Mouse (Mus musculus) 416B (cell line): Measurements from ENCODE around the gene Zfp61.

Experiments used
- DNase-seq: peaks from one replicate; pipeline ENCODE4 v3.0.0; 2011; ENCODE audit warnings: low read depth

Zfp61 gene

GRCm38 (mm10) chr7:24300771-24301282 lies at the start of gene Zfp61:
Gene Zfp61, minus strand, starts transcription at chr7:24301232.
- peak; percentile 34 for DNase-seq

- DNase-seq: no peak
Measured at GRCm38 (mm10) chr7:24348896-24349295, 47.9 kb upstream of the Zfp61 start, which contains the start of gene Lypd5. Gene Lypd5, plus strand, starts transcription at chr7:24349196.

- DNase-seq: no peak
Measured at GRCm38 (mm10) chr7:24346444-24346843, 45.4 kb upstream of the Zfp61 start.

GRCm38 (mm10) chr7:24343701-24344272 lies 42.8 kb upstream of the Zfp61 start:
- no peak for DNase-seq

GRCm38 (mm10) chr7:24338241-24338640 lies 37.2 kb upstream of the Zfp61 start:
- DNase-seq: peak; percentile 27

- peak; percentile 86 for DNase-seq
Measured at GRCm38 (mm10) chr7:24335699-24336309, 34.8 kb upstream of the Zfp61 start.

- no peak for DNase-seq
Measured at GRCm38 (mm10) chr7:24333304-24333986, 32.4 kb upstream of the Zfp61 start, which contains the start of gene Tescl. Gene Tescl, minus strand, starts transcription at chr7:24333936.

GRCm38 (mm10) chr7:24327281-24327975 lies 26.4 kb upstream of the Zfp61 start:
- DNase-seq: no peak

GRCm38 (mm10) chr7:24326273-24327135 lies 25.5 kb upstream of the Zfp61 start:
- DNase-seq: no peak

GRCm38 (mm10) chr7:24325675-24326128 lies 24.7 kb upstream of the Zfp61 start:
- no peak for DNase-seq

GRCm38 (mm10) chr7:24325197-24325596 lies 24.2 kb upstream of the Zfp61 start:
- no peak for DNase-seq

- peak; percentile 36 for DNase-seq
Measured at GRCm38 (mm10) chr7:24322593-24322992, 21.6 kb upstream of the Zfp61 start.

GRCm38 (mm10) chr7:24318942-24319341 lies 17.9 kb upstream of the Zfp61 start:
- peak; percentile 42 for DNase-seq

GRCm38 (mm10) chr7:24316567-24317092 lies 15.6 kb upstream of the Zfp61 start, which contains the start of gene Zfp94:
Gene Zfp94, minus strand, starts transcription at chr7:24316666.
- DNase-seq: peak; percentile 94

GRCm38 (mm10) chr7:24315726-24316566 lies 14.9 kb upstream of the Zfp61 start:
- DNase-seq: no peak

GRCm38 (mm10) chr7:24299823-24300481 lies 1.1 kb downstream of the Zfp61 start:
- no peak for DNase-seq

GRCm38 (mm10) chr7:24298973-24299708 lies 1.9 kb downstream of the Zfp61 start:
- peak; percentile 87 for DNase-seq

GRCm38 (mm10) chr7:24298635-24298972 lies 2.4 kb downstream of the Zfp61 start:
- no peak for DNase-seq
